Mouse (Mus musculus) C2C12 (cell line): Measurements from ENCODE around the gene Slc43a1. TPM values are rescaled to one million over a fixed set of nuclear protein-coding genes. Genes with fewer than 3 reads are reported as not detected.

Experiments used
- H3K27me3 ChIP-seq: one replicate; pipeline ENCODE4 v1.6.1; 2011; ENCODE audit not compliant: control insufficient read depth, insufficient read depth, insufficient read length
- H3K36me3 ChIP-seq: one replicate; pipeline ENCODE4 v1.6.1; 2011; ENCODE audit not compliant: control insufficient read depth, insufficient read depth
- H3K4me3 ChIP-seq: one replicate; pipeline ENCODE4 v1.5.1; 2011; ENCODE audit warnings: mild to moderate bottlenecking, control low read depth; ENCODE audit not compliant: poor library complexity, insufficient read depth, severe bottlenecking
- H3K79me2 ChIP-seq: one replicate; pipeline ENCODE4 v1.6.1; 2011; ENCODE audit not compliant: control insufficient read depth, insufficient read depth
- H3K79me3 ChIP-seq: one replicate; pipeline ENCODE4 v1.6.1; 2011; ENCODE audit warnings: low read depth, control low read depth
- H3ac ChIP-seq: one replicate; pipeline ENCODE3; 2011; ENCODE audit warnings: low read depth; ENCODE audit not compliant: control insufficient read depth, insufficient read length
- CEBPB ChIP-seq: IDR thresholded peaks from one replicate; pipeline ENCODE4 v1.6.1; 2011; ENCODE audit warnings: low read depth, mild to moderate bottlenecking, control low read depth, moderate library complexity
- CTCF ChIP-seq: IDR thresholded peaks from one replicate; pipeline ENCODE4 v1.5.1; 2011; ENCODE audit not compliant: control insufficient read depth, insufficient read depth, insufficient read length
- FOSL1 ChIP-seq: IDR thresholded peaks from one replicate; pipeline ENCODE4 v1.8.0; 2011; ENCODE audit warnings: mild to moderate bottlenecking, low read length; ENCODE audit not compliant: poor library complexity, insufficient read depth, severe bottlenecking
- MAX ChIP-seq: IDR thresholded peaks from one replicate; pipeline ENCODE4 v1.6.1; 2011; ENCODE audit warnings: mild to moderate bottlenecking, control low read depth
- MYOD1 ChIP-seq: IDR thresholded peaks from one replicate; pipeline ENCODE4 v1.6.1; 2011; ENCODE audit warnings: low read depth; ENCODE audit not compliant: control insufficient read depth, insufficient read length
- MYOG ChIP-seq: IDR thresholded peaks from one replicate; pipeline ENCODE4 v1.6.1; 2011; ENCODE audit not compliant: control insufficient read depth, insufficient read length; ENCODE audit errors: extremely low read depth
- USF1 ChIP-seq: IDR thresholded peaks from one replicate; pipeline ENCODE4 v1.6.1; 2011; ENCODE audit warnings: low read depth, mild to moderate bottlenecking, control low read depth, moderate library complexity
- polyA plus RNA-seq: library from polyadenylated mRNA; unstranded; fragments of >200 nt; fragmentation: generic; extraction: Trizol; gene quantifications from one replicate; pipeline ENCODE4 v1.2.1, GENCODE M21; 2012; ENCODE audit warnings: missing spikeins

The Slc43a1 gene
- polyA plus RNA-seq, 1 experiment: 6.6 TPM

DNA sequence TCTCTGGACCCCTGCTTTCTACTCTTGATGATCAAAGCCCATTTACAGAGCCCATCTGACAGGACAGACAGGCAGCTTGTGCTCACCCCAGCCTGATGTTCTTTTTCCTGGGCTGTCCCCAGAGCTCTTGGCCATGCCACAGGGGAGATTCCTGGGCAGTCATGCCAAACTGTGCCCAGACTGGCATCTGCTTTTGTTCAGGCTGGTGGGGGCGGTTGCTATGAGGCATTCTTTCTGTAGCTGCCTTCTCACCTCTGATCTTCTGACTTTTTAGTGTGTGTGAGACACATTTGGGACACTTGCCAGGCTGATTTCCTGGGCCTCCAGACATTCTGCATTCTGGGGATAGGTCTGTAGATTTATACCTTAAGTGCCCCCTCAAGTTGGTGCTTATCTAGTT lies 19.9 kb downstream of the Slc43a1 start:
- Histone ChIP-seq H3K79me2 (no peaks in the 10 kb centered on the region), H3ac (no peak overlapping the region), H3K36me3 (no peaks in the 10 kb centered on the region), H3K27me3 (no peaks in the 10 kb centered on the region), H3K4me3 (no peak overlapping the region), H3K79me3 (no peaks in the 10 kb centered on the region)
- no peak for TF ChIP-seq MYOD1
- no peak for TF ChIP-seq MYOG
- TF ChIP-seq CTCF: no peak
- TF ChIP-seq CEBPB: no peak
- TF ChIP-seq MAX: no peak
- TF ChIP-seq FOSL1: no peak
- TF ChIP-seq USF1: no peak

DNA sequence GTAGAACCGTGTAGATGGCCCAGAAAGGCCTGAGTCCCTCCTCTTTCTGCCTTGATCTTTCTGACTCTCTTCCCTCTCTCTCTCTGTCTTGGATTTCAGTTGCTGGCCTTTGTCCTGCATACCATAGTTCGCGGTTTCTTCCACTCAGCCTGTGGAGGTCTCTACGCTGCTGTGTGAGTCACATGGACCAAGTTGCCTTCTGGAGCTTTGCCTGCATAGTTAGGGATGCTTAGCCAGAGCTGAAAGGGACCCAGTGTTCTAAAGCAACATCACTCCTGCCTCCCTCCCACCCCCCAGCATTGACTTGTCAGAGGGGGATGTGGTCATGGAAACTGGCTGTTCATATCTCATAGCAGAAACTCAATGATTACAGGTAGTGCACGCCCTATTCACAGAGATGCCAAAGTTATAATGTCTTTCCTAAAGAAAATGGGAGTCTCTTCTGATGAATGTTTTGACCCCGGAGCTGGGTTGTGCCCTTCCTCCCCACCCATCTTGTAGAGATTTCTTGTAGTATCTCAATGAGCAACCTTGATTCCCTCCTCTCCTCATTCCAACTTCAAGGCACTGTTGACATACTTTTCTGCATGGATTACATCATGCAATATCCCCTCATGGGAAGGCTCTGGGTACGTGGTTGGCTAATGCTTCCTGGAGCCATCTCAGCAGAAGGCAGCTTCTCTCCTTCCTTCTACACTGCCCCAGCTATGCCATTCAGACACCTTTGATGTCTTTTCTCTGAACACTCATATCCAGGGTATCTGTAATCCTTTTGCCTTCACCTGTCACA lies 21.5 kb downstream of the Slc43a1 start:
- Histone ChIP-seq H3ac (no peak overlapping the region), H3K36me3 (no peaks in the 10 kb centered on the region), H3K79me3 (no peaks in the 10 kb centered on the region), H3K79me2 (no peaks in the 10 kb centered on the region), H3K27me3 (no peaks in the 10 kb centered on the region), H3K4me3 (no peak overlapping the region)
- peak; percentile 74 for TF ChIP-seq USF1
- no peak for TF ChIP-seq CTCF
- peak; percentile 21 for TF ChIP-seq MAX
- no peak for TF ChIP-seq MYOD1

DNA sequence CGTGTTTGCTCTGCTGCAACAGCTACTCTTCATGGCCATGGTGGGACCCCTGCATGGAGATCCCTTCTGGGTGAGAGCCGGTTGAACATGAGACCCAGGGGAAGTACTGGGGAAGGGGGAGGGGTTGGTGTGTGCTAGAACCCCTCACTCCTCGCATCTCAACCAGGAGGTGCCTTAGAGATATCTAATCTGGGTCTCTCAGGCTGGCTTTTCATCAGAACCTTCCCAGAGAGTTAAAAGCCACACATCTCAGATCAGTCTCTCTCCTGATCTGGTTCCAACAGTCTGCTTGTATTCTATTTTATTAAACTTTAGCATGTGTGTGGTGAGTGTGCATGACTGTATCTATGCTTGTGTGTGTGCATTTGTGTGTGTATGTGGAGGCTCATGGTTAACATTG lies 22.8 kb downstream of the Slc43a1 start:
- H3K36me3 ChIP-seq: no peaks in the 10 kb centered on the region
- no peak overlapping the region for H3K4me3 ChIP-seq

DNA sequence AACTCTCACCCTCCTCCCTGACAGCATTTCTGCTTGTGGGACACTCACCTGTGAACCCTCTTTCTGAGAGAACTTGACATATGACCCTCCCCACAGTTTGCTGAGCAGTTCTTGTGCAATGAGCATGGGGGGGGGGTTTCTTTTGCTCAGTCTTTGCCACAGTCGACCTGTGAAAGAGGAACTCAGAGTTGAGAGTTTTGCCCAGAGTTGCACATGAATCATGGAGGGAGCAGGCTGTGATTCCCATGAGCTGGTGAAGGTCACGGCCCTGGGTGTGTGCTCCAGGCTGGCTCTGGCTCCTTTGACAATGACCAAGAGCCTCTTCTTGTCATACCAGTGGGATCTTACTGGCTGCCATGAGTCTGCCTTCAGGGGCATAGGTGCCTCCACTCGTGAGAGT lies 23.6 kb downstream of the Slc43a1 start:
- H3ac ChIP-seq: no peak overlapping the region
- H3K79me3 ChIP-seq: no peaks in the 10 kb centered on the region
- TF ChIP-seq MAX: no peak
- no peak for TF ChIP-seq CEBPB
- TF ChIP-seq MYOD1: no peak
- TF ChIP-seq MYOG: no peak
- no peak for TF ChIP-seq USF1
- TF ChIP-seq FOSL1: no peak
- TF ChIP-seq CTCF: no peak
- H3K27me3 ChIP-seq: no peaks in the 10 kb centered on the region
- no peaks in the 10 kb centered on the region for H3K36me3 ChIP-seq
- H3K4me3 ChIP-seq: no peak overlapping the region
- no peaks in the 10 kb centered on the region for H3K79me2 ChIP-seq

More for the DNA sequence above, 22.8 kb downstream of the Slc43a1 start:
- Histone ChIP-seq H3K27me3 (no peaks in the 10 kb centered on the region), H3ac (no peak overlapping the region), H3K79me3 (no peaks in the 10 kb centered on the region), H3K79me2 (no peaks in the 10 kb centered on the region)
- TF ChIP-seq CEBPB (no peak), MYOD1 (no peak), CTCF (no peak), FOSL1 (no peak), USF1 (no peak), MAX (no peak)

DNA sequence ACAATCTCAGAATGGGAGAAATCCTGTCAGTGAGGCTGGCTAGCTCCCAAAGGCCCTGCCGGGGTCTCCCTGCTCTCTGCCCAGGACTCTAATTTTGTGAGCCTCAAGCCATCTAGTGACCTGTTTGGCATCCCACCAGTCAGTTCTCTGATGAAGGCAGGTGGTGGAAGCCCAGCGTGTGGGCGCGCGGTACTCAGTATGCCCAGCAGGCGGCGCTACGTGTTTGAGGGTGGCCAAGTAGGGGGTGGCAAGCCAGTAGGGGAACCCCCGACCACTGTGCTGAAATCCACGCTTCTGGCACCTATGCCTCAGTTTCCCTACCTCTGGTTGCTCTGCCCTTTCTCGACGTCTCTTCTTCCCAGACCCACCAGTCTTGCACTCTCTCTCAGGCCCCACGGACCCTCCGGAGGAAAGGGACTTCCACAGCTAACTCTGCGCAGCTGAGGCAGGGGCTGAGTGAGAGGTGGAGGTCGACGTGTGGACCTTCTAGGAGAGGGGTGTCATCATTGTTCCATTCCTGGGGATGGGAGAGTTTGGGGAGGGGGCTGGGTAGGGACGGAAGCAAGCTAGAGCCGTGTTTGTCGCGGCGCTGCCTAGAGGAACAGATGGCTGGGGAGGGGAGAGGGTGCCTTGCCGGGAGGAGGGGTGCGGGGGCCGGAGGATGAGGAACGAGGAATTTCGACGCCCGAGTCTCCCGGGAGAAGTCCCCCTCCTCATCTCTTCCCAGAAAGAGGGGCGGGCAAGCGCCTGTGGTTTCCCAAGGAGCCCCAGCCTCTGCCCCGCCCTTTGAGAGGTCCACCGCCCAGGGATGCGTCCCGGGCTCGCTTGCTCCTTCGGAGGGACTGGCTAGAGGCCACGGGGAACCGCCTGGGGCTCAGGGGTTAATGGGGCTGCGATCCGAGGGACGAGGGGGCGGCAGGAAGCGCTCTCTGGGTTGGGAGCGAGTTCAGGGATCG lies 27.2 kb downstream of the Slc43a1 start:
- Histone ChIP-seq H3ac (no peak overlapping the region), H3K36me3 (no peaks in the 10 kb centered on the region), H3K27me3 (no peaks in the 10 kb centered on the region), H3K4me3 (no peak overlapping the region), H3K79me2 (no peaks in the 10 kb centered on the region), H3K79me3 (no peaks in the 10 kb centered on the region)
- peak; percentile 88 for TF ChIP-seq CTCF
- TF ChIP-seq MYOD1: no peak

DNA sequence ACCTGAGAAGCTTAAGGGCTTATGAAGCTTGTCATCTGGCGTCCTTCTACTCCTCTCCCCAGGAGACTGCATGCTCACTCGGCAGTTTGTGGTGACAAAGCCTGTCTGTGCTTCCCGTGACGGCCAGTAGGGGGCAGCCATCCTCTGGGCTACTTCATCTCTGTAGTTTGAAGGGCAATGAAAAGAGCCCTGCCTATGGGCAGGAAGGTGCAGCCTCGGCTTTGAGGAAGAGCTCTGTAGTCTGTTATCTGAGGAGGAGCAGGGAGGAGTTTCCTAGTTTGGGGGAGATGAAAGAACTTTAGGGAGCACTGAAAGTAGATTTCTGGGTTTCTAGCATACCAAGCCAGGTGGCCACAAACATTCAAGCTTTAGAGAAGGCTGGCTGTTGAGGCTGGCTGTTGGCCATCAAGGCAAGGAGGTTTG lies 29.9 kb downstream of the Slc43a1 start:
- H3K27me3 ChIP-seq: peaks cover 22% of the 10 kb centered on the region
- no peak overlapping the region for H3ac ChIP-seq
- no peak overlapping the region for H3K4me3 ChIP-seq
- TF ChIP-seq CTCF (peak; percentile 59), USF1 (no peak)
- no peaks in the 10 kb centered on the region for H3K79me2 ChIP-seq
- no peaks in the 10 kb centered on the region for H3K79me3 ChIP-seq
- H3K36me3 ChIP-seq: no peaks in the 10 kb centered on the region
